In genomic region chr7:111121522-111121921, GRCm38 (mm10) we compare ENCODE assay signal across 8 mouse cellular contexts. TPM values are rescaled to one million over a fixed set of nuclear protein-coding genes. Genes with fewer than 3 reads are reported as not detected.
DNase-seq lines count a peak whose midpoint lies in the region; ATAC-seq lines count a peak whose summit lies in the region.

No protein-coding gene starts in this region.

- H3K36me3 ChIP-seq in erythroblast, embryonic 14.5 days (ENCODE audit: control insufficient read depth): peaks cover 17% of the 10 kb centered on the region
- H3K36me3 ChIP-seq in intestine, embryonic 14.5 days (ENCODE audit: control insufficient read depth, insufficient read depth, low read length): peaks cover 11% of the 10 kb centered on the region
- H3K36me3 ChIP-seq in liver, embryonic 13.5 days: 0 out of 2 replicates have a peak, but pooled peaks cover 5% of the 10 kb centered on the region
- H3K36me3 ChIP-seq in stomach, embryonic 15.5 days: no peaks in the 10 kb centered on the region

- no peak for ATAC-seq in erythroblast, adult 5-6 weeks (replicated peaks; ENCODE audit: low FRiP score, poor library complexity, severe bottlenecking)
- no peak for ATAC-seq in intestine, embryonic 14.5 days (replicated peaks; ENCODE audit: low FRiP score, low TSS enrichment, low read depth)
- ATAC-seq in liver, embryonic 13.5 days (ENCODE audit: low read depth): no peak
- no peak for ATAC-seq in stomach, embryonic 15.5 days (ENCODE audit: insufficient read depth, low FRiP score, low read depth)

- H3K9ac ChIP-seq in intestine, embryonic 14.5 days (ENCODE audit: low read length): peak overlapping the region; percentile 94
- H3K9ac ChIP-seq in liver, embryonic 13.5 days: peak overlapping the region; percentile 94
- peak overlapping the region; percentile 60; the same call in 1 of the 2 replicates for H3K9ac ChIP-seq in stomach, embryonic 15.5 days

- peak overlapping the region; percentile 67 for H3K4me2 ChIP-seq in intestine, embryonic 14.5 days (ENCODE audit: low read length)
- H3K4me2 ChIP-seq in liver, embryonic 13.5 days: peak overlapping the region; percentile 97
- peak overlapping the region; percentile 92 for H3K4me2 ChIP-seq in stomach, embryonic 15.5 days

- H3K4me3 ChIP-seq in erythroblast, embryonic 14.5 days (replicated peaks): peak overlapping the region; percentile 81
- peak overlapping the region; percentile 65 for H3K4me3 ChIP-seq in intestine, embryonic 14.5 days (ENCODE audit: low read depth, low read length)
- H3K4me3 ChIP-seq in liver, embryonic 13.5 days (replicated peaks): peak overlapping the region; percentile 82
- H3K4me3 ChIP-seq in stomach, embryonic 15.5 days (replicated peaks): peak overlapping the region; percentile 66

- peak; percentile 19 to 20 for DNase-seq in urinary bladder, postnatal 36 days (ENCODE audit: low spot score in 2 of 2)
- DNase-seq in urinary bladder, postnatal 10 days (ENCODE audit: low spot score): no peak
- peak; percentile 56 for DNase-seq in intestine, embryonic 14.5 days (ENCODE audit: low spot score)
- DNase-seq in liver, embryonic 13.5 days: no peak
- DNase-seq in right cerebral cortex, postnatal 4 days: no peak

- no peaks in the 10 kb centered on the region for H3K9me3 ChIP-seq in erythroblast, embryonic 14.5 days (ENCODE audit: control insufficient read depth, low read length)
- no peaks in the 10 kb centered on the region for H3K9me3 ChIP-seq in intestine, embryonic 14.5 days (ENCODE audit: control insufficient read depth, low read length)
- H3K9me3 ChIP-seq in liver, embryonic 13.5 days (replicated peaks): no peaks in the 10 kb centered on the region
- H3K9me3 ChIP-seq in stomach, embryonic 15.5 days: no peaks in the 10 kb centered on the region

- H3K27ac ChIP-seq in intestine, embryonic 14.5 days (ENCODE audit: low read depth): peak overlapping the region; percentile 98
- peak overlapping the region; percentile 95 for H3K27ac ChIP-seq in liver, embryonic 13.5 days
- H3K27ac ChIP-seq in stomach, embryonic 15.5 days: peak overlapping the region; percentile 96

- H3K4me1 ChIP-seq in erythroblast, embryonic 14.5 days (ENCODE audit: control insufficient read depth): peaks cover 38% of the 10 kb centered on the region
- H3K4me1 ChIP-seq in intestine, embryonic 14.5 days (replicated peaks; ENCODE audit: control insufficient read depth, insufficient read depth, low read length): peaks cover 9% of the 10 kb centered on the region; the same call in 1 of the 2 replicates
- H3K4me1 ChIP-seq in liver, embryonic 13.5 days (replicated peaks): peaks cover 31% of the 10 kb centered on the region
- peaks cover 3% of the 10 kb centered on the region; the same call in 1 of the 2 replicates for H3K4me1 ChIP-seq in stomach, embryonic 15.5 days

- no peaks in the 10 kb centered on the region for H3K27me3 ChIP-seq in erythroblast, embryonic 14.5 days (ENCODE audit: control insufficient read depth)
- no peaks in the 10 kb centered on the region for H3K27me3 ChIP-seq in intestine, embryonic 14.5 days (replicated peaks; ENCODE audit: control insufficient read depth, insufficient read depth, low read length)
- no peaks in the 10 kb centered on the region for H3K27me3 ChIP-seq in liver, embryonic 13.5 days
- no peaks in the 10 kb centered on the region for H3K27me3 ChIP-seq in stomach, embryonic 15.5 days (replicated peaks)

- 45% methylated on average over 9 of the region's 9 CpGs for WGBS in intestine, embryonic 14.5 days
- WGBS in liver, embryonic 13.5 days (ENCODE audit: insufficient replicate concordance): 42% methylated on average over 9 of the region's 9 CpGs
- 42% methylated on average over 9 of the region's 9 CpGs for WGBS in stomach, embryonic 15.5 days

RNA-seq across cellular contexts. Expression of gene Eif4g2, which starts 38.7 kb away (rescaled TPM):
- 36.1 and 50.3 TPM in 2 replicates for polyA plus RNA-seq in erythroblast, embryonic 14.5 days (2012)
- 361 and 474 TPM in 2 replicates for total RNA-seq in erythroblast, adult 5-6 weeks (2015; ENCODE audit: low replicate concordance)
- 338 and 576 TPM in 2 replicates for total RNA-seq in erythroblast, adult 5-6 weeks (2017; ENCODE audit: low replicate concordance)
- 833 and 948 TPM in 2 replicates for polyA plus RNA-seq in intestine, embryonic 14.5 days (2014; fragmentation: Nextera tagmentation; extraction: Ambion mirVana)
- polyA plus RNA-seq in liver, embryonic 13.5 days (2015; fragmentation: Nextera tagmentation; extraction: Ambion mirVana): 429 and 601 TPM in 2 replicates
- 608 and 684 TPM in 2 replicates for polyA plus RNA-seq in stomach, embryonic 15.5 days (2015; fragmentation: Nextera tagmentation; extraction: Ambion mirVana)

Comparison
In these comparisons a context has a peak if more than half of its experiments do, and no peak if none do; other contexts are left out.
1. DNase-seq: peak in urinary bladder, postnatal 36 days (2 of 2) and intestine, embryonic 14.5 days (single experiment); none in urinary bladder, postnatal 10 days (single experiment), liver, embryonic 13.5 days (single experiment) and right cerebral cortex, postnatal 4 days (single experiment).
2. Peak in every context shown above with its lines, with median percentiles within 50 percentile points of each other: H3K4me3 ChIP-seq, H3K27ac ChIP-seq, H3K4me2 ChIP-seq and H3K9ac ChIP-seq.